Mouse (Mus musculus) intestine, embryonic 14.5 days (tissue): ENCODE results near the gene Rab20. TPM values are rescaled to one million over a fixed set of nuclear protein-coding genes. Genes with fewer than 3 reads are reported as not detected.

Source experiments
- ATAC-seq: fragments of 200-750 bp; cut with Nextera tagmentation; replicated peaks from 2 replicates; pipeline ENCODE4 v1.8.0; 2017; ENCODE audit warnings: low read depth, moderate number of reproducible peaks, moderate TSS enrichment, moderate library complexity; ENCODE audit not compliant: low FRiP score, low TSS enrichment
- DNase-seq: peaks from one replicate; pipeline ENCODE4 v3.0.0-alpha.2; 2018; ENCODE audit warnings: low spot score
- H3K27ac ChIP-seq: fragments of 300-500 bp; sonication (generic); 2 replicates; pipeline ENCODE4 v1.5.1; 2014; ENCODE audit warnings: low read depth, mild to moderate bottlenecking, control low read depth
- H3K27me3 ChIP-seq: fragments of 300-500 bp; sonication (generic); replicated peaks from 2 replicates; pipeline ENCODE4 v1.6.1; 2014; ENCODE audit warnings: low read length, control low read depth; ENCODE audit not compliant: control insufficient read depth, insufficient read depth
- H3K36me3 ChIP-seq: fragments of 300-500 bp; sonication (generic); 2 replicates; pipeline ENCODE4 v1.6.1; 2014; ENCODE audit warnings: low read length, control low read depth; ENCODE audit not compliant: control insufficient read depth, insufficient read depth
- H3K4me1 ChIP-seq: fragments of 300-500 bp; sonication (generic); replicated peaks from 2 replicates; pipeline ENCODE4 v1.6.1; 2014; ENCODE audit warnings: low read length, control low read depth, mixed read lengths; ENCODE audit not compliant: control insufficient read depth, insufficient read depth
- H3K4me2 ChIP-seq: fragments of 300-500 bp; sonication (generic); 2 replicates; pipeline ENCODE4 v1.6.1; 2014; ENCODE audit warnings: low read length
- H3K4me3 ChIP-seq: fragments of 300-500 bp; sonication (generic); 2 replicates; pipeline ENCODE4 v1.5.1; 2014; ENCODE audit warnings: low read depth, low read length, control low read depth, mixed read lengths
- H3K9ac ChIP-seq: fragments of 300-500 bp; sonication (generic); 2 replicates; pipeline ENCODE4 v1.6.1; 2014; ENCODE audit warnings: mild to moderate bottlenecking, low read length
- H3K9me3 ChIP-seq: fragments of 300-500 bp; sonication (generic); 2 replicates; pipeline ENCODE4 v1.6.1; 2016; ENCODE audit warnings: low read length, control low read depth; ENCODE audit not compliant: control insufficient read depth
- WGBS: fragments of 180-500 bp; shearing (Covaris S2); extraction: QIAGEN DNeasy Blood & Tissue Kit; methylation state at CpG from one replicate; pipeline ENCODE4 v1.1.7; 2014; 5-methylcytosine and 5-hydroxymethylcytosine counted together
- polyA plus RNA-seq: library from polyadenylated mRNA; unstranded; fragments of >200 nt; fragmentation: Nextera tagmentation; extraction: Ambion mirVana; gene quantifications from 2 replicates; pipeline ENCODE4 v1.2.1, GENCODE M21; 2014

Rab20 gene
- polyA plus RNA-seq, 1 experiment from 2014 or later: 7.8 TPM

GRCm38 (mm10) chr8:11464707-11464964 lies 13.9 kb downstream of the Rab20 start:
- DNase-seq (no peak), ATAC-seq (no peak)
- H3K4me2 ChIP-seq: no peak overlapping the region
- H3K4me1 ChIP-seq: no peaks in the 10 kb centered on the region
- no peak overlapping the region for H3K9ac ChIP-seq
- H3K36me3 ChIP-seq: no peaks in the 10 kb centered on the region
- H3K9me3 ChIP-seq: no peaks in the 10 kb centered on the region
- H3K4me3 ChIP-seq: no peak overlapping the region
- H3K27ac ChIP-seq: no peak overlapping the region
- WGBS: 67% methylated on average over 3 of the region's 3 CpGs
- H3K27me3 ChIP-seq: no peaks in the 10 kb centered on the region

GRCm38 (mm10) chr8:11463889-11464706 lies 14.4 kb downstream of the Rab20 start:
- no peak overlapping the region for H3K9ac ChIP-seq
- H3K4me2 ChIP-seq: no peak overlapping the region
- WGBS: 67% methylated on average over 12 of the region's 12 CpGs
- no peaks in the 10 kb centered on the region for H3K9me3 ChIP-seq
- H3K4me3 ChIP-seq: no peak overlapping the region
- 0 out of 2 replicates have a peak, but pooled peaks cover 1% of the 10 kb centered on the region for H3K4me1 ChIP-seq
- H3K27me3 ChIP-seq: no peaks in the 10 kb centered on the region
- no peaks in the 10 kb centered on the region for H3K36me3 ChIP-seq
- no peak overlapping the region for H3K27ac ChIP-seq
- DNase-seq (no peak), ATAC-seq (no peak)

GRCm38 (mm10) chr8:11463541-11463888 lies 15.0 kb downstream of the Rab20 start:
- Histone ChIP-seq H3K4me3 (no peak overlapping the region), H3K4me2 (no peak overlapping the region), H3K4me1 (0 out of 2 replicates have a peak, but pooled peaks cover 6% of the 10 kb centered on the region), H3K27ac (no peak overlapping the region), H3K9me3 (no peaks in the 10 kb centered on the region), H3K27me3 (no peaks in the 10 kb centered on the region), H3K9ac (no peak overlapping the region), H3K36me3 (no peaks in the 10 kb centered on the region)
- 88% methylated on average over 2 of the region's 2 CpGs for WGBS
- DNase-seq (no peak), ATAC-seq (no peak)

DNA sequence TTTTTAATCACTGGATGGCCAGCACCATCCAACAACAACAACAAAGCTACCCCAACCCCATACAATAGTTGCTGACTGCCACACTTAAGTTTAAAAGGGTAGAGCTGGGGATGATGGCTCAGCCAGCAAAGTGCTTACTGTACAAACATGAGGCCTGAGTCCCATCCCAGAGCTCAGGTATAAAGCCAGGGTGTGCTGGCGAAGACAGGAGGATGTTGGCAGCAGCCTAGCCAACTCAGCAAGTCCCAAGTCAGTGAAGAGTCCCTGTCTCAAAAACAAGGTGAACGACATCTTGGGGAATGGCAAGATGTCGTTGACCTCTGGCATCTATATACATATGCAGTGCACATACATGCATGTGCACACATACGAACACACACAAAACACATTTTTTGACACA lies 15.9 kb downstream of the Rab20 start:
- no peak overlapping the region for H3K4me2 ChIP-seq
- WGBS: 90% methylated on average over 4 of the region's 4 CpGs
- DNase-seq (no peak), ATAC-seq (no peak)
- no peak overlapping the region for H3K27ac ChIP-seq
- 0 out of 2 replicates have a peak, but pooled peaks cover 13% of the 10 kb centered on the region for H3K4me1 ChIP-seq
- no peak overlapping the region for H3K4me3 ChIP-seq
- no peaks in the 10 kb centered on the region for H3K27me3 ChIP-seq
- no peak overlapping the region for H3K9ac ChIP-seq
- H3K36me3 ChIP-seq: no peaks in the 10 kb centered on the region
- no peaks in the 10 kb centered on the region for H3K9me3 ChIP-seq

DNA sequence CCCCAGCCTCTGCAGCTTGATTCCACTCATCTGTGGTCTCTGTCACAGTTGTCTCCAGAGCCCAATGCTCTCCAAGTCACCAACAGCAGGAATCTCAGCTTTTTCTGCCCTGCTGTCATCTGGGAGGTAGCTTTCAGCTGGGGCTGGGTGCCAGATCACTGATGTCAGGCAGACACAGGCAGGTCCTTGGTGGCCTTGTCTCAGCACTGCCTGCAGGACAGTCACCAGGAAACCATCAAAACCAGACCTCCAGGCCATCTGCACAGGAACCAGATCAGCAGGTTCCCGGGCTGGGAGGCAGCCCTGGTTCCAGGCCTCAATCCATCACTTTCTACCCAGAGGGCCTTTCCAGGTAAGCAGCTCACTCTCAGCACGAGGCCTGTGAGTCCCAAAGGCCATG lies 16.7 kb downstream of the Rab20 start:
- H3K4me1 ChIP-seq: 0 out of 2 replicates have a peak, but pooled peaks cover 13% of the 10 kb centered on the region
- ATAC-seq (no peak), DNase-seq (no peak)
- no peaks in the 10 kb centered on the region for H3K27me3 ChIP-seq
- H3K9me3 ChIP-seq: no peaks in the 10 kb centered on the region
- H3K27ac ChIP-seq: no peak overlapping the region
- H3K4me2 ChIP-seq: no peak overlapping the region
- WGBS: 35% methylated on average over 2 of the region's 2 CpGs
- no peaks in the 10 kb centered on the region for H3K36me3 ChIP-seq
- H3K9ac ChIP-seq: no peak overlapping the region
- H3K4me3 ChIP-seq: no peak overlapping the region

GRCm38 (mm10) chr8:11460934-11461333 lies 17.6 kb downstream of the Rab20 start:
- Histone ChIP-seq H3K4me2 (no peak overlapping the region), H3K9me3 (no peaks in the 10 kb centered on the region), H3K36me3 (no peaks in the 10 kb centered on the region), H3K9ac (no peak overlapping the region), H3K27ac (no peak overlapping the region), H3K4me3 (no peak overlapping the region), H3K27me3 (no peaks in the 10 kb centered on the region), H3K4me1 (0 out of 2 replicates have a peak, but pooled peaks cover 13% of the 10 kb centered on the region)
- no peak for DNase-seq
- WGBS: 44% methylated on average over 2 of the region's 2 CpGs
- ATAC-seq: no peak

- no peak overlapping the region; the same call in 1 of the 2 replicates for H3K4me2 ChIP-seq
- 0 out of 2 replicates have a peak, but pooled peaks cover 13% of the 10 kb centered on the region for H3K4me1 ChIP-seq
- no peak overlapping the region for H3K4me3 ChIP-seq
- H3K9me3 ChIP-seq: no peaks in the 10 kb centered on the region
- no peaks in the 10 kb centered on the region for H3K27me3 ChIP-seq
- DNase-seq (no peak), ATAC-seq (peak; percentile 60; the same call in 1 of the 2 replicates)
- WGBS: 14% methylated on average over 5 of the region's 5 CpGs
- H3K36me3 ChIP-seq: no peaks in the 10 kb centered on the region
- H3K27ac ChIP-seq: peak overlapping the region; percentile 52; the same call in 1 of the 2 replicates
- no peak overlapping the region for H3K9ac ChIP-seq
These were observed 19.5 kb downstream of the Rab20 start for GRCm38 (mm10) chr8:11459016-11459415.

DNA sequence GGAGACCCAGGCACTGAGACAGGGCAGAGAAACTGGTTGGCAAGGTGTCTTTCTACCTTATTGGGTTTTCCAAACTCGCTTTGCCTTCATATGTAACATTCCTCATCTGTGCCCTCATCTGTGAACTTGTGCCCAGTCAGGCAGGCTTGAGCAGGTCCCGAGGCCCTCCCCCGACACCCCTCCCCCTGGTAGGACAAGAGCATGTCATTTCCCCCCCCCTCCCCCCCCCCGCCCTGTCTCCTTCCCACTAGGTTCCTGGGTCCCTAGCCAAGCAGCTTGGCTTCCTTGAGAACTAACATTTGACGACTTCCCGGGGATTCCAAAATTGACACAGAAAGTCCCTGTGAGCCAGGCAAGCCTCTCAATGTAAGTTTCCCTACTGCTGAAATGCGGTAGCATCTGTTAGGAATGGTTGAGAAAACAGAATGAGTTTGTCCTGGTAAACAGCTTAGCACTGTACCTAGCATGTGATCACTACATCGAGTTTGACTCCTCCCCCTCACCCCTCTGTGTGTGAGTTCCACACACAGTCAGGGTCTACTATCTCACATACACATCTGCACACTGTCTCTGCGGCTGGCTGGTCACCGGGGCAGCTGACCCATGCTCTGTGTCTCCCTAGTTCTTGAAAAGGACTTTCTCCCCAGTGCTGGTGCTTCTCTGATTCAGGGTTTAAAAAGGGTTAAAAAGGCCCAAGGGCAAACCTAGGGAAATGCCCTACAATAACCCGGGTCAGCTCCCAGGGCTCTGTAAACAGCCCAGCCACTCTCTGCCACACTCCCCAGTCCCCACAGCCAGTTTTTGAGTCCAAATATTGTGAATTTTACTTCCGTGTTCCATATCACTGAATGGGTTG lies 20.3 kb downstream of the Rab20 start:
- H3K27me3 ChIP-seq: no peaks in the 10 kb centered on the region
- H3K4me1 ChIP-seq: 0 out of 2 replicates have a peak, but pooled peaks cover 13% of the 10 kb centered on the region
- H3K9me3 ChIP-seq: no peaks in the 10 kb centered on the region
- H3K4me3 ChIP-seq: no peak overlapping the region
- 33% methylated on average over 12 of the region's 12 CpGs for WGBS
- H3K4me2 ChIP-seq: no peak overlapping the region
- peak; percentile 67 for ATAC-seq
- H3K36me3 ChIP-seq: no peaks in the 10 kb centered on the region
- H3K27ac ChIP-seq: no peak overlapping the region; the same call in 1 of the 2 replicates
- no peak for DNase-seq
- H3K9ac ChIP-seq: no peak overlapping the region
